ENCODE assay signal across 8 mouse cellular contexts in genomic region chr5:52112953-52113841, GRCm38 (mm10).
DNase-seq lines count a peak whose midpoint lies in the region; ATAC-seq and TF ChIP-seq lines count a peak whose summit lies in the region.

No protein-coding gene starts in this region.

- H3K36me3 ChIP-seq in embryonic facial prominence, embryonic 12.5 days: no peaks in the 10 kb centered on the region
- H3K36me3 ChIP-seq in hindbrain, embryonic 10.5 days: no peaks in the 10 kb centered on the region
- no peaks in the 10 kb centered on the region for H3K36me3 ChIP-seq in midbrain, embryonic 13.5 days
- no peaks in the 10 kb centered on the region for H3K36me3 ChIP-seq in stomach, postnatal 0 days (ENCODE audit: control insufficient read depth, insufficient read depth, low read length)

- H3K9ac ChIP-seq in embryonic facial prominence, embryonic 12.5 days: peak overlapping the region; percentile 49
- H3K9ac ChIP-seq in midbrain, embryonic 13.5 days (replicated peaks): peak overlapping the region; percentile 74
- peak overlapping the region; percentile 54; the same call in 1 of the 2 replicates for H3K9ac ChIP-seq in stomach, postnatal 0 days (ENCODE audit: low read length)

- intact Hi-C loops in left cerebral cortex, postnatal 10 days (cut with DNase I): no loop called here

- TF ChIP-seq EP300 in stomach, postnatal 0 days (optimal IDR thresholded peaks at IDR 0.05): no peak

- no peak for ATAC-seq in cerebellum, adult (ENCODE audit: insufficient number of reproducible peaks, low FRiP score, low TSS enrichment)
- ATAC-seq in embryonic facial prominence, embryonic 12.5 days (ENCODE audit: insufficient number of reproducible peaks, insufficient read depth, low FRiP score, low TSS enrichment): 0 out of 2 replicates have a peak, but pooled peaks have one; percentile 25
- 0 out of 2 replicates have a peak, but pooled peaks have one; percentile 5 for ATAC-seq in midbrain, embryonic 13.5 days
- ATAC-seq in stomach, postnatal 0 days (ENCODE audit: low FRiP score, low TSS enrichment): peak; percentile 38; the same call in 1 of the 2 replicates

- no peak overlapping the region for H3K27ac ChIP-seq in embryonic facial prominence, embryonic 12.5 days
- H3K27ac ChIP-seq in hindbrain, embryonic 10.5 days: peak overlapping the region; percentile 12; the same call in 1 of the 2 replicates
- H3K27ac ChIP-seq in midbrain, embryonic 13.5 days: no peak overlapping the region
- no peak overlapping the region for H3K27ac ChIP-seq in stomach, postnatal 0 days (replicated peaks)

- DNase-seq in cerebellum, adult 11 months: peak; percentile 34
- peak; percentile 33 for DNase-seq in T-cell, adult 2 months (ENCODE audit: low spot score)
- peak; percentile 66 for DNase-seq in hindbrain, embryonic 10.5 days (ENCODE audit: low spot score)
- peak; percentile 32 to 67 for DNase-seq in left cerebral cortex, postnatal 10 days (ENCODE audit: extremely low spot score in 1 of 2, low spot score in 2 of 2)
- peak; percentile 57 for DNase-seq in stomach, postnatal 0 days (ENCODE audit: low spot score)

- 0 out of 2 replicates have a peak, but pooled peaks have one; percentile 12 for TF ChIP-seq CTCF in stomach, postnatal 0 days (IDR thresholded peaks at IDR 0.05; ENCODE audit: low read depth)

- H3K4me3 ChIP-seq in embryonic facial prominence, embryonic 12.5 days: peak overlapping the region; percentile 72
- peak overlapping the region; percentile 70 for H3K4me3 ChIP-seq in hindbrain, embryonic 10.5 days
- H3K4me3 ChIP-seq in midbrain, embryonic 13.5 days (replicated peaks): peak overlapping the region; percentile 69
- H3K4me3 ChIP-seq in stomach, postnatal 0 days (ENCODE audit: low read depth, low read length): peak overlapping the region; percentile 66

- peaks cover 27% of the 10 kb centered on the region; the same call in 1 of the 2 replicates for H3K4me1 ChIP-seq in embryonic facial prominence, embryonic 12.5 days
- H3K4me1 ChIP-seq in hindbrain, embryonic 10.5 days (replicated peaks): peaks cover 43% of the 10 kb centered on the region
- H3K4me1 ChIP-seq in midbrain, embryonic 13.5 days (replicated peaks): peaks cover 40% of the 10 kb centered on the region
- H3K4me1 ChIP-seq in stomach, postnatal 0 days (replicated peaks; ENCODE audit: control insufficient read depth, insufficient read depth): no peaks in the 10 kb centered on the region

- H3K4me2 ChIP-seq in embryonic facial prominence, embryonic 12.5 days (replicated peaks): peak overlapping the region; percentile 99
- peak overlapping the region; percentile 100 for H3K4me2 ChIP-seq in midbrain, embryonic 13.5 days (replicated peaks)
- H3K4me2 ChIP-seq in stomach, postnatal 0 days (replicated peaks; ENCODE audit: low read depth): peak overlapping the region; percentile 100

- H3K27me3 ChIP-seq in embryonic facial prominence, embryonic 12.5 days: peaks cover 60% of the 10 kb centered on the region
- H3K27me3 ChIP-seq in hindbrain, embryonic 10.5 days (ENCODE audit: insufficient read depth, poor library complexity, severe bottlenecking): peaks cover 82% of the 10 kb centered on the region
- H3K27me3 ChIP-seq in midbrain, embryonic 13.5 days: peaks cover 65% of the 10 kb centered on the region
- H3K27me3 ChIP-seq in stomach, postnatal 0 days (ENCODE audit: control insufficient read depth, insufficient read depth, low read length): no peaks in the 10 kb centered on the region

- no peaks in the 10 kb centered on the region for H3K9me3 ChIP-seq in embryonic facial prominence, embryonic 12.5 days
- H3K9me3 ChIP-seq in hindbrain, embryonic 10.5 days: no peaks in the 10 kb centered on the region
- no peaks in the 10 kb centered on the region for H3K9me3 ChIP-seq in midbrain, embryonic 13.5 days
- no peaks in the 10 kb centered on the region for H3K9me3 ChIP-seq in stomach, postnatal 0 days (ENCODE audit: control insufficient read depth, low read length)

- under 1% methylated on average over 73 of the region's 73 CpGs for WGBS in embryonic facial prominence, embryonic 12.5 days
- WGBS in hindbrain, embryonic 10.5 days: under 1% methylated on average over 73 of the region's 73 CpGs
- under 1% methylated on average over 73 of the region's 73 CpGs for WGBS in midbrain, embryonic 13.5 days
- WGBS in stomach, postnatal 0 days: under 1% methylated on average over 59 of the region's 73 CpGs
